Comparison of ENCODE assay signal across 8 mouse cellular contexts in genomic region chr19:6047899-6048166, GRCm38 (mm10). TPM values are rescaled to one million over a fixed set of nuclear protein-coding genes. Genes with fewer than 3 reads are reported as not detected.
DNase-seq lines count a peak whose midpoint lies in the region; ATAC-seq lines count a peak whose summit lies in the region.

No protein-coding gene starts in this region.

- peak; percentile 18 for DNase-seq in cerebellum, adult 11 months
- DNase-seq in cerebellum, adult 8-10 months = no peak
- DNase-seq in neural tube, embryonic 11.5 days (ENCODE audit: low spot score) = no peak
- DNase-seq in neural tube, embryonic 10.5 days (ENCODE audit: extremely low spot score, low spot score) = no peak
- DNase-seq in limb, embryonic 11.5 days (ENCODE audit: low spot score) = no peak
- DNase-seq in frontal cortex, postnatal 14 days (ENCODE audit: low spot score in 2 of 2) = no peak

- no peaks in the 10 kb centered on the region for H3K9me3 ChIP-seq in neural tube, embryonic 11.5 days (ENCODE audit: control insufficient read depth, low read length)
- no peaks in the 10 kb centered on the region for H3K9me3 ChIP-seq in limb, embryonic 11.5 days (ENCODE audit: control insufficient read depth, low read length)
- no peaks in the 10 kb centered on the region for H3K9me3 ChIP-seq in stomach, embryonic 14.5 days (ENCODE audit: control insufficient read depth, low read depth, low read length)

- H3K4me2 ChIP-seq in neural tube, embryonic 11.5 days (ENCODE audit: low read depth) = peak overlapping the region; percentile 92
- H3K4me2 ChIP-seq in limb, embryonic 11.5 days (ENCODE audit: low read depth, severe bottlenecking) = peak overlapping the region; percentile 96
- peak overlapping the region; percentile 84 for H3K4me2 ChIP-seq in stomach, embryonic 14.5 days (replicated peaks; ENCODE audit: low read depth, low read length)

- H3K27me3 ChIP-seq in neural tube, embryonic 11.5 days (ENCODE audit: control insufficient read depth, insufficient read depth, low read length) = no peaks in the 10 kb centered on the region
- H3K27me3 ChIP-seq in limb, embryonic 11.5 days (ENCODE audit: control insufficient read depth, insufficient read depth, low read length) = no peaks in the 10 kb centered on the region
- no peaks in the 10 kb centered on the region for H3K27me3 ChIP-seq in stomach, embryonic 14.5 days (ENCODE audit: control insufficient read depth, insufficient read depth, low read length)

- no peak for ATAC-seq in neural tube, embryonic 11.5 days (ENCODE audit: insufficient read depth, low FRiP score, low TSS enrichment)
- ATAC-seq in limb, embryonic 11.5 days (ENCODE audit: insufficient number of reproducible peaks, low FRiP score, low TSS enrichment, low read depth) = no peak
- ATAC-seq in stomach, embryonic 14.5 days (ENCODE audit: insufficient number of reproducible peaks, insufficient read depth, low FRiP score, low read depth) = no peak
- ATAC-seq in granulocyte monocyte progenitor cell, adult 5-6 weeks (replicated peaks; ENCODE audit: poor library complexity, severe bottlenecking) = no peak

- peak overlapping the region; percentile 93 for H3K9ac ChIP-seq in neural tube, embryonic 11.5 days (ENCODE audit: low read length)
- H3K9ac ChIP-seq in limb, embryonic 11.5 days (ENCODE audit: low read length) = peak overlapping the region; percentile 92; the same call in 1 of the 2 replicates
- peak overlapping the region; percentile 87; the same call in 1 of the 2 replicates for H3K9ac ChIP-seq in stomach, embryonic 14.5 days (replicated peaks; ENCODE audit: low read depth, low read length)

- no peak overlapping the region for H3K27ac ChIP-seq in neural tube, embryonic 11.5 days (ENCODE audit: low read depth, low read length)
- no peak overlapping the region for H3K27ac ChIP-seq in limb, embryonic 11.5 days (replicated peaks; ENCODE audit: low read depth, low read length)
- no peak overlapping the region for H3K27ac ChIP-seq in stomach, embryonic 14.5 days (ENCODE audit: low read length)

- H3K4me1 ChIP-seq in neural tube, embryonic 11.5 days (ENCODE audit: control insufficient read depth, insufficient read depth, low read length) = peaks cover 10% of the 10 kb centered on the region
- peaks cover 8% of the 10 kb centered on the region for H3K4me1 ChIP-seq in limb, embryonic 11.5 days (ENCODE audit: control insufficient read depth, insufficient read depth, low read length)
- peaks cover 13% of the 10 kb centered on the region for H3K4me1 ChIP-seq in stomach, embryonic 14.5 days (ENCODE audit: control insufficient read depth, insufficient read depth, low read length)

- WGBS in neural tube, embryonic 11.5 days = 87% methylated on average over 8 of the region's 8 CpGs
- 92% methylated on average over 8 of the region's 8 CpGs for WGBS in limb, embryonic 11.5 days
- 80% methylated on average over 8 of the region's 8 CpGs for WGBS in stomach, embryonic 14.5 days

- peaks cover 25% of the 10 kb centered on the region for H3K36me3 ChIP-seq in neural tube, embryonic 11.5 days (ENCODE audit: control insufficient read depth, insufficient read depth, low read length)
- H3K36me3 ChIP-seq in limb, embryonic 11.5 days (ENCODE audit: control insufficient read depth, insufficient read depth, low read length) = peaks cover 25% of the 10 kb centered on the region
- peaks cover 46% of the 10 kb centered on the region for H3K36me3 ChIP-seq in stomach, embryonic 14.5 days (ENCODE audit: control insufficient read depth, insufficient read depth, low read length)

- H3K4me3 ChIP-seq in neural tube, embryonic 11.5 days (ENCODE audit: low read depth, low read length) = peak overlapping the region; percentile 93
- peak overlapping the region; percentile 93 for H3K4me3 ChIP-seq in limb, embryonic 11.5 days (ENCODE audit: low read depth, low read length)
- H3K4me3 ChIP-seq in stomach, embryonic 14.5 days (ENCODE audit: low read depth, low read length) = peak overlapping the region; percentile 89

RNA-seq across cellular contexts. Expression of gene Syvn1, which starts 1.5 kb away (rescaled TPM):
- 34.4 and 36.7 TPM in 2 replicates for polyA plus RNA-seq in neural tube, embryonic 11.5 days (2014; fragmentation: Nextera tagmentation; extraction: Ambion mirVana)
- polyA plus RNA-seq in limb, embryonic 11.5 days (2014; fragmentation: Nextera tagmentation; extraction: Ambion mirVana) = 30.3 and 32.2 TPM in 2 replicates
- polyA plus RNA-seq in stomach, embryonic 14.5 days (2014; fragmentation: Nextera tagmentation; extraction: Ambion mirVana) = 24.8 and 27.5 TPM in 2 replicates
- total RNA-seq in granulocyte monocyte progenitor cell, adult 5-6 weeks (2014; fragmentation: Nextera tagmentation) = 33.6 and 46.5 TPM in 2 replicates
- total RNA-seq in granulocyte monocyte progenitor cell, adult 5-6 weeks (2017) = 3.8 and 8.2 TPM in 2 replicates

RNA-seq across cellular contexts. Expression of gene Mrpl49, which starts 9.8 kb away (rescaled TPM):
- 81.9 and 84.8 TPM in 2 replicates for polyA plus RNA-seq in neural tube, embryonic 11.5 days (2014; fragmentation: Nextera tagmentation; extraction: Ambion mirVana)
- polyA plus RNA-seq in limb, embryonic 11.5 days (2014; fragmentation: Nextera tagmentation; extraction: Ambion mirVana) = 95.3 and 98.6 TPM in 2 replicates
- polyA plus RNA-seq in stomach, embryonic 14.5 days (2014; fragmentation: Nextera tagmentation; extraction: Ambion mirVana) = 75.5 and 77.4 TPM in 2 replicates
- total RNA-seq in granulocyte monocyte progenitor cell, adult 5-6 weeks (2014; fragmentation: Nextera tagmentation) = 39.7 and 52.3 TPM in 2 replicates
- total RNA-seq in granulocyte monocyte progenitor cell, adult 5-6 weeks (2017) = 45.2 and 46.1 TPM in 2 replicates

RNA-seq across cellular contexts. Expression of gene Fau, which starts 9.8 kb away (rescaled TPM):
- 789 and 790 TPM in 2 replicates for polyA plus RNA-seq in neural tube, embryonic 11.5 days (2014; fragmentation: Nextera tagmentation; extraction: Ambion mirVana)
- 894 and 914 TPM in 2 replicates for polyA plus RNA-seq in limb, embryonic 11.5 days (2014; fragmentation: Nextera tagmentation; extraction: Ambion mirVana)
- 902 and 945 TPM in 2 replicates for polyA plus RNA-seq in stomach, embryonic 14.5 days (2014; fragmentation: Nextera tagmentation; extraction: Ambion mirVana)
- total RNA-seq in granulocyte monocyte progenitor cell, adult 5-6 weeks (2014; fragmentation: Nextera tagmentation) = 2,326 and 2,717 TPM in 2 replicates
- total RNA-seq in granulocyte monocyte progenitor cell, adult 5-6 weeks (2017) = 1,639 and 2,001 TPM in 2 replicates

RNA-seq across cellular contexts. Expression of gene Znhit2, which starts 13.2 kb away (rescaled TPM):
- polyA plus RNA-seq in neural tube, embryonic 11.5 days (2014; fragmentation: Nextera tagmentation; extraction: Ambion mirVana) = 36.7 and 40.0 TPM in 2 replicates
- 37.8 and 40.3 TPM in 2 replicates for polyA plus RNA-seq in limb, embryonic 11.5 days (2014; fragmentation: Nextera tagmentation; extraction: Ambion mirVana)
- polyA plus RNA-seq in stomach, embryonic 14.5 days (2014; fragmentation: Nextera tagmentation; extraction: Ambion mirVana) = 27.6 and 30.8 TPM in 2 replicates
- total RNA-seq in granulocyte monocyte progenitor cell, adult 5-6 weeks (2014; fragmentation: Nextera tagmentation) = 5.0 and 17.6 TPM in 2 replicates
- total RNA-seq in granulocyte monocyte progenitor cell, adult 5-6 weeks (2017) = 13.7 and 17.6 TPM in 2 replicates

RNA-seq across cellular contexts. Expression of gene Tm7sf2, which starts 20.3 kb away (rescaled TPM):
- polyA plus RNA-seq in neural tube, embryonic 11.5 days (2014; fragmentation: Nextera tagmentation; extraction: Ambion mirVana) = 39.6 and 42.9 TPM in 2 replicates
- 21.6 and 25.2 TPM in 2 replicates for polyA plus RNA-seq in limb, embryonic 11.5 days (2014; fragmentation: Nextera tagmentation; extraction: Ambion mirVana)
- polyA plus RNA-seq in stomach, embryonic 14.5 days (2014; fragmentation: Nextera tagmentation; extraction: Ambion mirVana) = 24.8 and 24.9 TPM in 2 replicates
- total RNA-seq in granulocyte monocyte progenitor cell, adult 5-6 weeks (2014; fragmentation: Nextera tagmentation) = 14.4 and 19.3 TPM in 2 replicates
- 3.4 and 4.0 TPM in 2 replicates for total RNA-seq in granulocyte monocyte progenitor cell, adult 5-6 weeks (2017)
